Mouse (Mus musculus) hindlimb bud, embryonic 11.5 days (tissue): Measurements from ENCODE around the gene Id3.

Experiments used
- DNase-seq: peaks from one replicate; pipeline ENCODE4 v3.0.0-alpha.2; 2012; ENCODE audit warnings: low read depth, low spot score; ENCODE audit errors: extremely low spot score

Gene Id3

DNA sequence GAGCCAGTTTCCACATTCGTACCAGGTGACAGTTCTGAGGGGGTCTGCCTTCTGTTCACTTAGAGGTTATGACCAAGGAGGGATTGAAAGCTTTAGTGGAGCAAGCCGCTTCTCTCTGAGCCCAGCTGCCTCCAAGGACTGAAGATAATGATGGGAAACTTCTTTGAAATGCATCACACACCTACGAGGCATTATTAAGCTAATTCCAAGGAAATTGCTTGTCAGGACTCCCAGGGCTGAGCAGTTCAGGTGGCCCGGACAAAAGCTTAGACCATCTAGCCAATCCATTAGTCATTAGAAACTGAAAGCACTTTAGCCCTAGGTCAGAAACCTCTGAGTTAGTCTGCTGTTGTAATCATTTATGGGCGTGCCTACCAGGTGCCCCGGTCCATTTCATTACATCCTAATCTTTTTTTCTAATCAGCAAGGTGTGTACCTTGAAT is 3.4 kb downstream of the Id3 start:
- no peak for DNase-seq

DNA sequence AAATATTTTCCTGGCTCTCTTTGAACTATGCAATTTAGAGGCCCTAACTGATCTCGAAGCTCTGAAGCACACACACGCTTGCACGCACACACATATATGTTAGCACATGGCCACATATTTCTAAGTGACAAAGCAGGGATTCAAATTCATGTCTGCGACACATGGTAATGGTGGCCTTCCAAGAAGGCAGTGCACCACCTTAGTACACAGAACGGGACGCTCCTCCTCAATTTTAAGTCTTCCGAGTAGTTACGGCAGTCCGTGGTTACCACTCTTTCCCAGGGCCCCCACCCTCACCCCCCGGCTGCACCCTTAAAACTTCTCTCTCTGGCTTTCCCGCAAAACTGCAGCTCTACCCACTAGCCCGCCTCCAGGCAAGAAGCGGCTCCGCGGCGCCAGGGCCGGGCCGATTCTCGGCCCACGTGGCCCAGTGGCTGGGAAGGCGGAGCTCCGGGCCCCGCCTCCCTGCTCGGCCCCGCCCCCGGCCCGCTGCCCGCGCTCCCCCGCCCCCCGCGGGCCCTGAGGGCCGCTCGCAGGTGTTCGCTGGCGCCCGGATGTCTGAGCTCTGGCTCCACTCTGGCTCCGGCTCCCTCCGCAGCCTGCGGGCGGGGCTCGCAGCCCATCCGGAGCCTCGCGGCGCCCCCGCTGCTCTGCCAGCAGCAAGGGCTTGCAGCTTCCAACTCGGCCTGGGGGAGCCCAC is 4.3 kb downstream of the Id3 start:
- DNase-seq: no peak

DNA sequence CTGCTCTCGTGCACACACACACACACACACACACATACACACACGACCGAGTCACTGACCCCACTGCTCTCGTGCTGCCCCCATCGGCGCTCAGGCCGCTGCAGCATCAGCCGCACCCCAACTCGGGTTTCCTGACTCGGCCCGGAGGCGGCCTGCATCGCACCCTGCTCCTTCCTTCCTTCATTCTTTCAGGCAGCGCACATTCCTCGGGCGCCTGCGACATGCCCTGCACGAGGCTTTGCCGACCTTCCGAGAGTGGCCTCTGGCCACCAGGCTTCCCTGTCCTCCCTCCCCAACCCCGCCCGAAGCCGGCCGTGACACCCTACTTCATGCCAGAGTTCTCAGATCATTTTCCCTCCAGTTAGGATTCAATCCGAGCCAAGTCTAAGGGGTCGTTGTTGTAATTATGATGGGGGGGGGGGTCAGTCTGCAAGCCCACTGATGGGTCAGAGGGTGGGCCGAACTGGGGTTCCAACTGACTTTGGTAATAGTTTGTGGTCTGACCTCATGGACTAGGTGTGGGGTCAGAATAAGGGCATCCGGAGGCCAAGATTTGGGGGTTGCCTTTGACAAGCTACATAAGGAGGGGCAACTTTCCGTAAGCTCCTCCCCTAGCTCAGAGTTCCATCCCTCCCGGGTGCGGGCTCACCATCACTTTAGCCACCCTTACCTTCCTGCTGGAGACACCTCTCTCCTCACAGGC is 5.2 kb downstream of the Id3 start:
- no peak for DNase-seq

DNA sequence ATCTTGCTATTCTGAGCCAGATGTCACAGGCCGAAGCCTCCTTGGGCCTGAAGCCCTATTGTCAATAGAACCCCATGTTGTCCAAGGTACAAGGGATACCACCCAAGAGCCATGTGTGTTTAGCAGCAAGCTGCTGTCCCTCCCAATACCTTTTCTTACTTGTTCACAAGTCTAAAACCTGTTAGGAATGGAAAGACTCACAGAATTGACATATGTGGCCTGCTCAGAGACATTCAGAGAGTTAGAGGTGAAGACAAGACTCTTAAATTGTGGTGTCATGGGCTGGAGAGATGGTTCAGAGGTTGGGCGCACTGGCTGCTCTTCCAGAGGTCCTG is 5.7 kb downstream of the Id3 start:
- no peak for DNase-seq

DNA sequence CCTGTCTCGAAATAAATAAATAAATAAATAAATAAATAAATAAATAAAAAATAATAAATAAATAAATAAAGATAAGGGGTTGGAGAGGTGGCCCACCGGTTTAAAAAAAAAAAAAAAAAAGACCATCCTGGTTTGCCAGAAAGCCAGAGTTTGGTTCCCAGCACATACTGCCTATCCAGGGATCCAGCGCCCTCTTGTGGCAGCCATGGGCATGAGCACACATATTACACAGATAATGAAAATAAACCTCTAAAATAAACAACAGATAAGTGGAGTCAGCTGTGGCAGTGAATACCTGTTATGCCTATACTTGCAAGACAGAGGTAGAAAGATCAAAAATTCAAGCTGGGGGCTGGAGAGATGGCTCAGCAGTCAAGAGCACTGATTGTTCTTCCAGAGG is 6.4 kb downstream of the Id3 start:
- DNase-seq: no peak

DNA sequence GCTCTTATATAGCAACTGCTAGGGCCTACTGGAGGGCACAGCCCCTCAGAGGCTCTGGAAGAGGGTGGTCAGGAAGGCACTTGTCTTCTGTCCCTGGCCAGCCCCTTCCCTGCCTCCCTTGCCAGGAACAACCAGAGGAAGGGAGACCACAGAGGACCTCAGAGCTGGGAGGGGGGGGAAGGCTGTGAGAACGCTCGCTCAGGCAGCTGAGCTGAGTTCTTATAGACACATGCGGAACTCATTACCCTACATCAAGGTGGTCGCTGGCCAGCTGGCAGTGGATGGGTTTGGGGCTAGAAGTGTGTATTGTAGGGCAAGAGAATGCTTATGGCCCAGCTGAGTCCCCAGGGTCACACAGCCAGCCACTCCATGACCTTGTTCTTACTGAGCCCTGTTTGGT is 7.3 kb downstream of the Id3 start:
- no peak for DNase-seq

DNA sequence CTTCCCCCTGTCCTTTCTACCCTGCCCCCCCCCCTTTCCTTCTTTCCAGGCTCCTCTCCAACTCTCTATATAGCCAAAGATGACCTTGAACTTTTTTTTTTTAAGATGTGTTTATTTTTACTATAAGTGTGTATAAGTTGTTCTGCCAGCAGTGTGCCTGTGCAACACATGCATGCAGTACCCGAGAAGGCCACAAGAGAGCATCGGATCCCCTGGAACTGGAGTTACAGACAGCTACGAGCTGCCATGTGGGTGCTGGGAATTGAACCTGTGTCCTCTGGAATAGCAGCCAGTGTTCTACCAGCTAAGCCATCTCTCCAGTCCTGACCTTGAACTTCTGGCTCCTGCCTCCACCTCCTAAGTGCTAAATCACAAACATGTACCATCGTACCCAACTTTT is 9.5 kb downstream of the Id3 start:
- no peak for DNase-seq

DNA sequence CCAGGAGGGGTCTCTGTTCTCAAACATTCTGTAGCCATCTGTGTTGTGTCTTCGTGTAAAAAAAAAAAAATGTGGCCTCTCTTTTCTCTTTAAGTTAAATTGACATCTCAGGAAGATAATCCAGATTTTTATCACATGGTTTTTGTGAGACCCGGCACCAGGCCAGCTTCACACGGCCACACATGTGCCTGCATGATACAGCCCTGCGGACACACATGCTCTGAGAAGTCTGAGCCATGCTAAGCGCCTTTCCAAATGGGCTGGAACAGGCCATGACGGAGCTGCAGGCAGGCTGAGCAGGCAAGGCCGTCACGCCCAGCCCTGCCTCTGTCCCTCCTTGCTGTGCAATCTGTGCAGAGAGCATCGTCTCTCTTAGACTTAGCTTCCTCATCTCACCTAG is 11.2 kb downstream of the Id3 start:
- DNase-seq: no peak

DNA sequence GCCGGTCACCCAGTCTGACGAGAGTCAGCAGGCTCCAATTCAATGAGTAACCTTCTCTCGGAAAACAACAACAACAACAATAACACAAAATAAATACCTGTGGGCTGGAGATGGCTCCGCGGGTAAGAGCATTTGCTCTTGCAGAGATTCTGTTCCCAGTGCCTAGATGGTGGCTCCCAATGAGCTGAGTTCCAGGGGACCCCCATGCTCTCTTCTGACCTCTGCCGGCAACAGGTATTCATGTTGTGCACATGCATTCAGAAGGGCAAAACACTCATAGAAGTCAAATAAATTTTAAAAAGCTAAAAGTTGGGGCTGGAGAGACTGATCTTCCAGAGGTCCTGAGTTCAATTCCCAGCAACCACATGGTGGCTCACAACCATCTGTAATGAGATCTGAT is 15.2 kb downstream of the Id3 start:
- no peak for DNase-seq

DNA sequence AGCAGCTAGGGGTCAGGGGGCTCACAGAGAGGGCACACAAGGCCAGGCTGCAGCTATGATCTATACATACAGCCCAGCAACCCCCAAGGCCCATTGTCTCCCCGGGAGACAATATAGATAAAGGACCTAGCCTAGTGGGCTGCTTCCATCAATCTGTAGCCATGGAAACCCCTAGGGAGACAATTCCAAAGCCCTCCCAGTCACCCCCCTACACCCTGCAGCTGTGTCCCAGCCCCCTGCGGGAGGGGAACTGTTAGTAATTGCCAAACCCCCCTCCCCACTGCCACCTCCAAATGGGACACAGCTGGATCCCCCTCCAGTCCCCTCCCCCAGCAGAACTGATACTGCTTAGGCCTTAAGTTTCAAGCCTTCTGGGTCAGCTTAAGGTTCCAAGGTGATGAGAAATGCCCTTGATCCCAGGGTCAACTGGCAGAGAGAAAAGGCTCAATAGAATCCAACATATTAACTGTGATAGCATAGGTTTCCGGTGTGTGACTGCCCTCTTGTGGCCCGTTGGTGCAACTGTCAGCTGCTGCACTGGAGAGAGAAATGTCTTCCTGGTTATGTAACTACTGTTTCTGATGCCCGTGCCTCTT is 16.6 kb downstream of the Id3 start:
- DNase-seq: no peak

DNA sequence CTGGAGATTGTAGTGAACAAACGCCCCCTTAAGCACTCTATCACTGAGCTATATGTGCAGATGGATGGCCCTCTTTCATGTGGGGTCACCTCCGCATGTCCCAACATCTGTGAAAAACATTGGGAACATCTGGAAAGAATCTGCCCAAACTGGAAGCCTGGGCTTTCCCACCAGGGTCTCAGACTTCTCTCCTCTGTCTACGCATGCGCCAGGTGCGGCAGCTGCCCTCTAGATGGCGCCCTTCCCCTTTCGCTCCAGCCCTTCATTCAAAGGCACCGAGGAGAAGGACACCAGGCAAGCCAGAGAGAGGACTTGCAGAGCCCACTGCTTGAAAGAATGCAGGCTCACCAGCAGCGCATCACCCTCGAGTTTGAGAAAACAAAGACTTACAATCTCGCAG is 20.2 kb downstream of the Id3 start:
- DNase-seq: no peak

DNA sequence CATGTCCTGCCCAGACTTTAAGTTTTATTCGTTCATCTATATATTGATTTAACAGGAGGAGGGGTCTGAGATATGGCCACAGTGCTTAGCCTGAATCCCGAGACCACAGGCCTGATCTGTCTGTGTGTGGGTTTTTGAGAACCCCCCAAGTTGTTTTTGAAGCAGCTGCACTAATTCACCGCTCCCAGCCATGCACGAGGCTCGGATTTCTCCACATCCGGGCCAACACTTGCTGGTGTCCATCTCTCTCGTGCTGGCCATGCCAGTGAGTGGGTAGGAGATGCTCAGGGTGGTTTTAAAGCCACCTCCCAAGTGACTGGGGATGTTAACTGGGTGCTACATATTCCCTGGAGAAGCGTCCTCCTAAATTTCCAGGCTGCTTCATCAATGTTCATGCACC is 21.7 kb downstream of the Id3 start:
- DNase-seq: no peak

DNA sequence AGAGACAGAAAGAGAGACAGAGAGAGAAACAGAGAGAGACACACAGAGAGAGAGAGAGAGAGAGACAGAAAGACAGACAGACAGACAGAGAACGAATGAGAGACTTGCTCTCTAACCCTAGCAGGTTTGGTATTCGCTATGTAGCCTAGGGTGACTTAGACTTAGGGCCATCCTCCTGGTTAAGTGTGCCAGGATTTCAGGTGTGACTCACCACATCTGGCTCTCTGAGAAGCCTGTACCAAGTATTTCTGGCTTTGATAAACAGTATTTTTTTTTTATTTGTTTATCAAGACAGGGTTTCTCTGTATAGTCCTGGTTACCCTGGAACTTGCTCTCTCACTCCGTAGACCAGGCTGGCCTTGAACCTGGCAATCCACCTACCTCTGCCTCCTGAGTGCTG is 24.4 kb downstream of the Id3 start:
- no peak for DNase-seq

DNA sequence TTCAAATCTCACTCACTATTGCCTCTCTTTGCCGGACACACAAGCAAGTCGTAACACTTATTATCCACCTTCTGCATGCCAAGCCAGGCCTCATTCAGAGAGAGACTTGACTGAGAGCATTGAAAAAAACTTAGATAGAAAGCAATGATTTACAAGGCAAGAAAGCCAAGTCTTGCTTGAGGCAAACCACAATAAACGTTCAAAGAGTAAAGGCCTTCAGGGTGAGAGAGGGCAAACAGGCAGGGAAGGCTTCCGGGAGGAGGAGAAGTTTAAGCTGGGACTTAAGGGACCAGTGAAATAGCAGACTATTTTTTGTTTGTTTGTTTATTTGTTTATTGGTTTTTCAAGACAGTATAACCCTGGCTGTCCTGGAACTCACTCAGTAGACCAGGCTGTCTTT is 27.1 kb downstream of the Id3 start:
- DNase-seq: no peak

DNA sequence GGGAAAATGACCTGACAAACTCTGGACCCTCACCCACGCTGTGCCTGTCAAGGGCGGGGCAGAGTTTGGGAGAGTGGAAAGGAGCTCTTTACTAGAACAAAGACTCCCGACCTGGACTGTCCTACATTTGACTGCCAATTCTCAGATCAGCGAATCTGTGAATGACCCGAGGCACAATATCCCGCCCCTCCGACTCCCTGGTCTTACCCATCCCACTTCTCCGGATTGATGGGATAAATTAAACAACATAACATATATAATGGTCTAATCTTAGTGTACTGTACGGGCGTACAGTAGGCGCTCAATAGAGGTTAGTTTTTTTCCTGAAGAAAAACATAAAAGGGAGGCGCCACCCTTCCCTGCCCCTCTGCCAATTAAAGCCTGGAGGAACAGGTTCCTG is 28.2 kb downstream of the Id3 start:
- DNase-seq: no peak

DNA sequence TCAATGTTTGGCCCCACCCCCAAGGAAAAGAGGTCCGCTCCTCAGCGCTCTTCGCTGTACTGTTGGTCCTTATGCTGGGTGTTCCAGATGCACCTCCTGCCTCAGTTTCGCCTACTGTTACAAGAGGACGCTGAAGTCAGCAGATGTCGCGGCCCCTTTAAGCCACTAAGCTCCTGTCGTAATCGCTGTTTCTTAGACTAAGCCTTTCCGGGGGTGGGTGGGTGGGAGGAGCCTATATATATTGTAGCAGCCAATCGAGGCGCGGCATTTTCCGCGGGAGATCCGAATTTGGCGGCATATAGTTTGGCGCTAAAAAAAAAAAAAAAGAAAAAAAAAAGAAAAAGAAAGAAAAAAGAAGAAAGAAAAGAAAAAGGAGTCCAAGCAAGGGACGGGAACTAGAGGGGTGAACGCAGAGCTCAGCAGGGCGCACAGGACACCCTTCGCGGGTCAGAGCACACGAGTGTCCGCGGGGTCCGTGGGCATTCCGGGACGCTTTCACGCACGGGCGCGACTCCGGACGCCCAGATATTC is 28.8 kb downstream of the Id3 start, which contains the start of gene E2f2:
Gene E2f2 (plus strand): TSS at position 384 of the 531 bp plus-strand sequence.
- no peak for DNase-seq

DNA sequence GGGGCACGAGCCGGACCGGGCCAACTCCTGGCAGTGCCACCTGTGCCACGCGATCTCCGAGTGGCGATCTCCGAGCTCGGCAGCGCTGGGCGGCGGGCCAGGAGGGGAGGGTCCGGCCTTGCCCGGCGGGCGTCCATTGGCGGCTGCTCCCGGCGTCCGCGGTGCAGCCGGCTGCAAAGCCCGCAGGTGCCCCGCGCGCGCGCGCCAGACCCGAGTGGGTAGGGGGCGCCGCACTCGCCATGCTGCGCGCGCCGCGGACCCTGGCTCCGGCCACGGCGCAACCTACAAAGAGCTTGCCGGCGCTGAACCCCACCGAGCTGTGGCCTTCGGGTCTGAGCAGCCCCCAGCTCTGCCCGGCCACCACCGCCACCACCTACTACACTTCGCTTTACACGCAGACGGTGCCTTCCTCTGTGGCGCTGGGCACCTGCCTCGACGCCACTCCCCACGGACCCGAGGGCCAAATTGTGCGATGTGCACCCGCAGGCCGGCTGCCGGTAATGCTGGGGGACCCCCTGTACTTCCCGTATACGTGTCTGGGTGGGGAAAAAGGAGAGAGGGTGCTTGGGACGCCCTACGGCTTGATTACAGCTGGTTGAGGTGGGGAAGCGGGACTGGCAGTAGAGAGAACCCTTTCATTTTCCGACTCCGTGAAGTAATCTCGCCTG is 29.4 kb downstream of the Id3 start:
- DNase-seq: no peak

DNA sequence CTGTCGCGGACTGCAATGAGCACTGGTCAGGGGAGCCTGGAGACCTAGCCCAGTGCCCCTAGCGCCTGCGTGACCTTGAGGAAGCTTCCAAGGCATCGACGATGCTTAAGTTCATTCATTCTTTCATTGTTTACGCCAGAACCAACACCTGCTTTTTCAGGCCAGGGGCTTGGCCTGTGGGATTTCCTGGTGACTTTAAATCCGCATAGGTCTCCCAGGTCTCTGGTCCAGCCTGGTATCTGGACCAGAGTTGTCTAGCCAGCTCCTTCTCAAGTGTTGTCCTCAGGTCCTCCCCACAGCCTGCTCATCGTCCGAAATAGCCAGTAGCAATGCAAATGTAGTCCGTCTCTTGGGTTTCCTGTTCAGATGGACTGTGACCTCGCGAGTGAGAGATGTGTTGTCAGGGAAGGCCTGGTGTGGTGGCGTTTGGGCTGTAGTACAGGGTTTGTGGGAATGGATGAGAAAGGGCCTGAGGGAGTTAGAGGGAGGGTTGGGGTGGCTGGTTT is 30.0 kb downstream of the Id3 start:
- no peak for DNase-seq

DNA sequence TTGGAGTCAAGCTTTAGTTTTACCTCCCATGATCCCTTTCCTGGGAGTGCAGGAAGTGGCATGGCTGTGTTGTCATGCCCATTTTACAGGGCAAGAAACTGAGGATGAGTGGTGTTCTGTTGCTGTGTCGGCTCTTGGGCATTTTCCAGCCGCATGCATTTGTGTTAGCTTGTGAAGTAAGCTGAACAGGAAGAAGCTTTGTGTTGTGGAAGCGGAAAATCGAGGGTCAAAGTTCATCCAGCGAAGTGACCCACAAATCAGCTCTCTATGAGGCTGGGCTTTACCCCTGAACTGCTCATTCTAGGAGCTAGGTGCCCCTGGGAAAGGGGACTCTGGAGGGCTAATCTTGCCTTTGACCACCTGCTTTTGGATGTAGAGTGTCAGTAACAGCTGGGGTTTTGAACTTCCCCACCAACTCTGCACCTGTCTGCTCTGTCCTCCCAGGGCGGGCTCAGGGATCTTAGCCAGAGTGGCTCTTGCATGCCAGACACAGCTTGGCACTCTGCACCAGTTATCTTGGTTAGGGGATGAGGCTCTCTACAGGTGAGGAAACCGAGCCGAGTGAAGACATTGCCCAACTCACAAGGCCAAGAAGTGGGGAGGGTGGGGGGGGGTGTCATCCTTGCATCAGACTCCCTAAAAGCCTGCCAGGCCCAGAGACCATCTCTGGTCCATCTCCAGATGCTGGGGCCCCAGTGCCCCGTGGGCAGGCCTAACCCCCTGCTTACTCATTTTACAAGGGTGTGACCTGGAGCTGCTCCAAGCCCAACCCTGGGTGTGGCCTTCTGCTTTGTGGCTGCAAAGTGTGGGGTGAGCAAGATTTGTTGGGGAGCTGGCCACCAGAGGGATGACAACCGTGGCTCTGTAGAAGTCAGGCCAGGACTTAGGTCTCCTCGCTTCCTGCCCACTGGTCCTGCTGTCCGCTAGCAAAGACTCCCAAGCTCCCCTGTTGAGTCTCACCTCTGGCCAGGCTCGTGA is 31.2 kb downstream of the Id3 start:
- DNase-seq: no peak

DNA sequence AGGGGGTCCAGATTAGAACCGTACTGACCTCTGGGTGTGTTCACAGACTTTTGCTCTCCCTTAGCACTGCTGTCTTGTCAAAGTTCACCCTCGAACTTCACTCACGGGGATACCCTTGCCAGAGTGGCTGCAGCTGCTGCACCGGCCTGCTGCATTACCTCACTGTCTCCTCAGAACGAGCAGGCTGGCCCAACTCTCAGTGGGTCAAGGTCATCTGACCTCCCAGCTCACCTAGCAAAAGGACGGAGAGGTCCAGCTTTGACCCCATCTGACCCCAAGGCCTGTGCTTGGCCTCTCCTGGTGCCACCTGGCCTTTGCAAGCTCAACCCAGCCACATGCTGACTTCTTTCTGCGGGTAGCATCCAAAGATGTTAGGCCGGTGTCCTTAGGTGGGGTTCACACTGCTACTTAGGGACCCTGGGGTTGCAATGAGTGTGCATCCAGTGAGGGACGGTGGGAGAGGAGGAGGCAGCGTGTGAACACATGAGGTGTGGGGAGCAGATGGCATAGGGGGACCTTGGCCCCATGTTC is 32.8 kb downstream of the Id3 start:
- no peak for DNase-seq
